Mouse (Mus musculus) stomach, postnatal 0 days (tissue): ENCODE data around the gene Dbh. TPM values are rescaled to one million over a fixed set of nuclear protein-coding genes. Genes with fewer than 3 reads are reported as not detected.

Experiments used
- ATAC-seq: fragments of 200-750 bp; cut with Nextera tagmentation; 2 replicates; pipeline ENCODE4 v1.8.0; 2017; ENCODE audit not compliant: low FRiP score, low TSS enrichment
- DNase-seq: peaks from one replicate; pipeline ENCODE4 v3.0.0-alpha.2; 2016; ENCODE audit warnings: low spot score
- H3K27ac ChIP-seq: fragments of 300-500 bp; sonication (generic); replicated peaks from 2 replicates; pipeline ENCODE4 v1.5.1; 2014; ENCODE audit warnings: mild to moderate bottlenecking, control low read depth
- H3K27me3 ChIP-seq: fragments of 300-500 bp; sonication (generic); 2 replicates; pipeline ENCODE4 v1.6.1; 2014; ENCODE audit warnings: low read length; ENCODE audit not compliant: control insufficient read depth, insufficient read depth
- H3K36me3 ChIP-seq: fragments of 300-500 bp; sonication (generic); 2 replicates; pipeline ENCODE4 v1.6.1; 2014; ENCODE audit warnings: low read length, mixed read lengths; ENCODE audit not compliant: control insufficient read depth, insufficient read depth
- H3K4me1 ChIP-seq: fragments of 300-500 bp; sonication (generic); replicated peaks from 2 replicates; pipeline ENCODE4 v1.6.1; 2014; ENCODE audit warnings: antibody characterized with exemption; ENCODE audit not compliant: control insufficient read depth, insufficient read depth
- H3K4me2 ChIP-seq: fragments of 300-500 bp; sonication (generic); replicated peaks from 2 replicates; pipeline ENCODE4 v1.6.1; 2014; ENCODE audit warnings: low read depth, mild to moderate bottlenecking, control low read depth, moderate library complexity
- H3K4me3 ChIP-seq: fragments of 300-500 bp; sonication (generic); 2 replicates; pipeline ENCODE4 v1.5.1; 2014; ENCODE audit warnings: low read depth, low read length, control low read depth
- H3K9ac ChIP-seq: fragments of 300-500 bp; sonication (generic); 2 replicates; pipeline ENCODE4 v1.6.1; 2014; ENCODE audit warnings: mild to moderate bottlenecking, low read length, control low read depth, mixed read lengths
- H3K9me3 ChIP-seq: fragments of 300-500 bp; sonication (generic); 2 replicates; pipeline ENCODE4 v1.6.1; 2016; ENCODE audit warnings: low read length; ENCODE audit not compliant: control insufficient read depth
- CTCF ChIP-seq: IDR thresholded peaks from 2 replicates; pipeline ENCODE4 v1.5.1; 2016; ENCODE audit warnings: antibody characterized with exemption, low read depth, mild to moderate bottlenecking, moderate library complexity
- EP300 ChIP-seq: optimal IDR thresholded peaks from 2 replicates; pipeline ENCODE3; 2016; ENCODE audit warnings: antibody characterized with exemption
- WGBS: fragments of 180-500 bp; shearing (Covaris S2); extraction: QIAGEN DNeasy Blood & Tissue Kit; methylation state at CpG from one replicate; pipeline ENCODE4 v1.1.7; 2014; 5-methylcytosine and 5-hydroxymethylcytosine counted together
- polyA plus RNA-seq: library from polyadenylated mRNA; unstranded; fragments of >200 nt; fragmentation: Nextera tagmentation; extraction: Ambion mirVana; gene quantifications from 2 replicates; pipeline ENCODE4 v1.2.1, GENCODE M21; 2015

Gene Dbh
- polyA plus RNA-seq, 1 experiment from 2014 or later: 0.13 TPM

DNA sequence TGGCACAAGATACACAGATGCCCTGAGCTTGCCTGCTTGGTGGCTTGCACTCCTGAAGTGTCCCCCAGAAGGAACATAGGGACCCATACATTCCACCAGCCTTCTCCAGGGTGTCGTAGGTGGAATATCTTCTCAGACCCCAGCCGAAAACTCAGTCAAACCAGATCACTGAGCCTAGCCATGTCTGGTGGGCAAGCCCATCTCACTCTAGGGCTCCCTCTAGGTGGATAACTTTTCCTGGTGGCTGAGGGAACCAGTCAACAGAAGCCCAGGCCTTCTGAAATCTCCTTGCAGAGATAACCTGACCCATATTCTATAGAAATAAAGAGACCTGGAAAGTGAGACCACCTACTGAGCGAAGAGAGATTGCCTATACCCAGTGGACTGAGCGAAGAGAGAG lies 41.9 kb upstream of the Dbh start:
- Histone ChIP-seq H3K9me3 (no peaks in the 10 kb centered on the region), H3K4me3 (no peak overlapping the region), H3K27me3 (no peaks in the 10 kb centered on the region), H3K27ac (no peak overlapping the region), H3K4me1 (no peaks in the 10 kb centered on the region), H3K9ac (no peak overlapping the region), H3K36me3 (no peaks in the 10 kb centered on the region), H3K4me2 (no peak overlapping the region)
- ATAC-seq (no peak), DNase-seq (no peak)
- TF ChIP-seq CTCF (peak; percentile 26; the same call in 1 of the 2 replicates), EP300 (no peak)
- WGBS: 88% methylated on average over 4 of the region's 4 CpGs

GRCm38 (mm10) chr2:27125979-27126378 lies 39.1 kb upstream of the Dbh start:
- Histone ChIP-seq H3K9me3 (no peaks in the 10 kb centered on the region), H3K4me2 (no peak overlapping the region), H3K27me3 (no peaks in the 10 kb centered on the region), H3K27ac (no peak overlapping the region), H3K36me3 (no peaks in the 10 kb centered on the region), H3K4me3 (no peak overlapping the region), H3K4me1 (no peaks in the 10 kb centered on the region), H3K9ac (no peak overlapping the region)
- WGBS: 31% methylated on average over 10 of the region's 10 CpGs
- DNase-seq: peak; percentile 59
- no peak for TF ChIP-seq EP300
- peak; percentile 92 for TF ChIP-seq CTCF
- 0 out of 2 replicates have a peak, but pooled peaks have one; percentile 16 for ATAC-seq

DNA sequence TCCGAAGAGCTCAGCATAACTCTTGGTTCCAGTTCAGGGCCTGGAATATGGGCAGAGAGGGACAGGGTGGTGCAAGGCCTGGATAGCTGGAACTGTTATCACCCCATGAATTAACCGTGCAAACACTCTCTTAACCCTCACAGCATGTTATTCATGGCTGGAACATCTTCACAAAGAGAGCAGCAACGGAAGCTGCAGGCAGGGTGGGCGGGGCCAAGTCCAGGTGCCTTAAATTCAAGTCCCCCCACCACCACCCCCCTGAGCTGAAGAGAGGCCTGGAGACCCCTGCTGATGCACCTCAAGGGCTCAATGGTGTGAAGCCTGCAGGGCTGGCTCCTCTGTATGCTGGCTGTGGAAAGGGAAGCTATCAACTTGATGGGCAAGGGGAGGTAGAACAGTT lies 38.5 kb upstream of the Dbh start:
- WGBS: 53% methylated on average over 4 of the region's 4 CpGs
- no peak for ATAC-seq
- DNase-seq: no peak
- H3K4me2 ChIP-seq: no peak overlapping the region
- H3K36me3 ChIP-seq: no peaks in the 10 kb centered on the region
- H3K4me1 ChIP-seq: no peaks in the 10 kb centered on the region
- H3K27me3 ChIP-seq: no peaks in the 10 kb centered on the region
- no peak overlapping the region for H3K9ac ChIP-seq
- no peak overlapping the region for H3K27ac ChIP-seq
- no peaks in the 10 kb centered on the region for H3K9me3 ChIP-seq
- TF ChIP-seq EP300: no peak
- no peak for TF ChIP-seq CTCF
- H3K4me3 ChIP-seq: no peak overlapping the region

DNA sequence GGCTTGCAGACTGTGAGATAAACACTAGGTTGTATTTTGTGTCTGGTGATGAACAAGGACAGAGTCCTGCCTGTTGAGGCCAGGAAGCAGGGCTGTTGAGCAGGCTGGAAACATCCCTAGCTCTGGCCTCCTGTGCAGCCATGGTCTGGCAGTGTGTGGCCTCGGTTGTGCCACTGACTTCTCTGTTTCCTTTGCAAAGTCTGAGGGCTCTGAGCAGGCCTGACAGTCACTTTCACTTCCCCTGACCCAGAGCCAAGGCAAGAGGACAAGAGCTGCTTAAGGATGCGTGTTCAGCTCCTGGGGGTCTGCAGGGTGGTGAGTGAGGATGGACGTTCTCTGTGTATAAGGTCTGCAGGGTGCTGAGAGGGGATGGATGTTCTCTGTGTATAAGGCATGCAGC lies 36.0 kb upstream of the Dbh start:
- Histone ChIP-seq H3K27ac (no peak overlapping the region), H3K27me3 (no peaks in the 10 kb centered on the region), H3K9me3 (no peaks in the 10 kb centered on the region), H3K36me3 (no peaks in the 10 kb centered on the region), H3K9ac (no peak overlapping the region), H3K4me2 (no peak overlapping the region), H3K4me3 (no peak overlapping the region), H3K4me1 (no peaks in the 10 kb centered on the region)
- WGBS: 67% methylated on average over 3 of the region's 3 CpGs
- no peak for DNase-seq
- no peak for ATAC-seq
- TF ChIP-seq CTCF: no peak
- TF ChIP-seq EP300: no peak

GRCm38 (mm10) chr2:27135935-27136334 lies 29.1 kb upstream of the Dbh start:
- Histone ChIP-seq H3K4me1 (no peaks in the 10 kb centered on the region), H3K27ac (no peak overlapping the region), H3K9me3 (no peaks in the 10 kb centered on the region), H3K4me3 (no peak overlapping the region), H3K27me3 (no peaks in the 10 kb centered on the region), H3K4me2 (no peak overlapping the region), H3K36me3 (no peaks in the 10 kb centered on the region), H3K9ac (no peak overlapping the region)
- WGBS: 67% methylated on average over 5 of the region's 5 CpGs
- DNase-seq (no peak), ATAC-seq (no peak)
- no peak for TF ChIP-seq CTCF
- TF ChIP-seq EP300: no peak

DNA sequence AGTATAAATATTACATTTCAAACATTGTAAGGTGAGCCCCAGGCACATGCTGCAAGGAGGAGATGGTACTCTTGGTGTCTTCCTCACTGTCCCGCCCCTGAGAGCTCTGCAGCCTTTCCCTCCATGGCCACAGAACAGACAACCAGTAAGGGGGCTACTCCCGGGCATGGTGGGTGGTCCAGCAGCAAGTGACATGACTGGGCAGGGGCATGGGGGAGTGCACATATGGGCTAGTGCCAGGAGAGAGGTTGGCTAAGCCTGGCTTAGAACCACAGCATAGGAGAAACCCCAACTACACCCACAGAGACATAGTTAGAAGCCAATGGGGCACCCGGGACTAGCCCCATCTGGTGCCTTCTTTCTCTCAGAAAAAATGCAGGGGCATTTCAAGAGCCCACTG lies 28.7 kb upstream of the Dbh start:
- Histone ChIP-seq H3K4me3 (no peak overlapping the region), H3K4me2 (no peak overlapping the region), H3K36me3 (no peaks in the 10 kb centered on the region), H3K4me1 (no peaks in the 10 kb centered on the region), H3K9ac (no peak overlapping the region), H3K27ac (no peak overlapping the region), H3K9me3 (no peaks in the 10 kb centered on the region), H3K27me3 (no peaks in the 10 kb centered on the region)
- no peak for ATAC-seq
- no peak for DNase-seq
- TF ChIP-seq CTCF: no peak
- TF ChIP-seq EP300: no peak
- WGBS: 68% methylated on average over 3 of the region's 3 CpGs
